Mouse (Mus musculus) kidney, adult 2 months (tissue): Measurements from ENCODE around the gene Hmgn1. TPM values are rescaled to one million over a fixed set of nuclear protein-coding genes. Genes with fewer than 3 reads are reported as not detected.

Experiments
- DNase-seq: peaks from one replicate; pipeline ENCODE4 v3.0.0; 2021
- H3K27ac ChIP-seq: fragments of 200-500 bp; 2 replicates; pipeline ENCODE4 v1.5.1; 2012; ENCODE audit warnings: low read depth, low read length, control low read depth, inconsistent platforms; ENCODE audit not compliant: insufficient read depth
- H3K27me3 ChIP-seq: fragments of 200-500 bp; replicated peaks from 2 replicates; pipeline ENCODE4 v1.6.1; 2012; ENCODE audit warnings: mild to moderate bottlenecking, moderate library complexity, low read length, inconsistent platforms; ENCODE audit not compliant: control insufficient read depth, insufficient read depth
- H3K36me3 ChIP-seq: fragments of 200-500 bp; 2 replicates; pipeline ENCODE4 v1.6.1; 2012; ENCODE audit warnings: mild to moderate bottlenecking, moderate library complexity, low read length, inconsistent platforms; ENCODE audit not compliant: control insufficient read depth, insufficient read depth
- H3K4me1 ChIP-seq: fragments of 200-500 bp; 2 replicates; pipeline ENCODE4 v1.6.1; 2011; ENCODE audit warnings: low read length; ENCODE audit not compliant: control insufficient read depth, insufficient read depth
- H3K4me3 ChIP-seq: fragments of 200-500 bp; 2 replicates; pipeline ENCODE4 v1.5.1; 2011; ENCODE audit warnings: mild to moderate bottlenecking, low read depth, low read length, control low read depth; ENCODE audit not compliant: insufficient read depth
- CTCF ChIP-seq: fragments of 200-500 bp; conservative IDR thresholded peaks from 2 replicates; pipeline ENCODE4 v1.5.1; 2011; ENCODE audit warnings: low read depth, mild to moderate bottlenecking, control low read depth, low read length, moderate library complexity, mixed read lengths; ENCODE audit not compliant: insufficient read depth, insufficient read length
- POLR2A ChIP-seq: fragments of 200-500 bp; IDR thresholded peaks from one replicate; pipeline ENCODE4 v1.6.1; 2011; ENCODE audit warnings: low read depth, low read length, control low read depth
- WGBS: fragments of 180-500 bp; shearing (Covaris S2); methylation state at CpG from one replicate; pipeline ENCODE4 v1.1.7; 2018; 5-methylcytosine and 5-hydroxymethylcytosine counted together
- polyA plus RNA-seq: library from polyadenylated mRNA; depleted of rRNA; stranded (reverse); fragments of >200 nt; gene quantifications from 2 replicates; pipeline ENCODE4 v1.2.3, GENCODE M21; 2012

Gene Hmgn1
- polyA plus RNA-seq, 1 experiment: 36.4 TPM

- no peak for DNase-seq
- 84% methylated on average over 20 of the region's 20 CpGs for WGBS
- H3K27ac ChIP-seq: no peak overlapping the region
- no peaks in the 10 kb centered on the region for H3K36me3 ChIP-seq
- H3K27me3 ChIP-seq: no peaks in the 10 kb centered on the region
- no peaks in the 10 kb centered on the region for H3K4me1 ChIP-seq
- no peak for TF ChIP-seq POLR2A
- no peak for TF ChIP-seq CTCF
- H3K4me3 ChIP-seq: peak overlapping the region; percentile 63; the same call in 1 of the 2 replicates
Observed at GRCm38 (mm10) chr16:96159794-96160346, 32.3 kb upstream of the Hmgn1 start.

- H3K4me1 ChIP-seq: no peaks in the 10 kb centered on the region
- H3K4me3 ChIP-seq: peak overlapping the region; percentile 63
- no peak for TF ChIP-seq POLR2A
- no peak; the same call in 1 of the 2 replicates for TF ChIP-seq CTCF
- DNase-seq: peak; percentile 49
- no peak overlapping the region for H3K27ac ChIP-seq
- WGBS: 3% methylated on average over 67 of the region's 67 CpGs
- no peaks in the 10 kb centered on the region for H3K36me3 ChIP-seq
- no peaks in the 10 kb centered on the region for H3K27me3 ChIP-seq
Observed at GRCm38 (mm10) chr16:96159091-96159731, 31.7 kb upstream of the Hmgn1 start.

GRCm38 (mm10) chr16:96158511-96159080 lies 31.1 kb upstream of the Hmgn1 start:
- DNase-seq: no peak
- Histone ChIP-seq H3K4me3 (peak overlapping the region; percentile 63), H3K27me3 (no peaks in the 10 kb centered on the region), H3K4me1 (no peaks in the 10 kb centered on the region), H3K36me3 (no peaks in the 10 kb centered on the region), H3K27ac (no peak overlapping the region)
- 66% methylated on average over 12 of the region's 12 CpGs for WGBS
- TF ChIP-seq POLR2A: no peak
- no peak for TF ChIP-seq CTCF

DNA sequence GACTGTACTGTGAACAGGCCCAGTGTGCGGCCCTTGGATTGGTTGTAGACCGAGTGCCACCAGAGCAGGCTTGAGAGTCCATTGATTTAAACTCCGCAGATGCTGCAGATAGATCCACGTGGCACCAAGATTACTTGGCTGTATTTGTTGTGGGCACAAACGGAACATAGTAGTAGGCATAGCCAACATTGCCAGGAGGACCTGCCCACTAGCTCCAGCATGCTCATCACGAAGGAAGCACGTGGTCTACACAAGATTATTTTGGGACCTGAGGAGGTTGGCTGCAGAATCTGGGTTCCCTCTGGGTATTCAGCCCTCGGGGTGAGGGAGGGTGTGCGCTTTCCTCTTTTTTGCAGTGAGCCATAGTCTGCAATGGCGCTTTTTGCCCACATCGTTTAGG lies 29.6 kb upstream of the Hmgn1 start:
- DNase-seq: no peak
- H3K4me3 ChIP-seq: no peak overlapping the region
- no peaks in the 10 kb centered on the region for H3K4me1 ChIP-seq
- no peaks in the 10 kb centered on the region for H3K27me3 ChIP-seq
- H3K36me3 ChIP-seq: no peaks in the 10 kb centered on the region
- TF ChIP-seq POLR2A: no peak
- TF ChIP-seq CTCF: no peak
- 94% methylated on average over 11 of the region's 11 CpGs for WGBS
- no peak overlapping the region for H3K27ac ChIP-seq

DNA sequence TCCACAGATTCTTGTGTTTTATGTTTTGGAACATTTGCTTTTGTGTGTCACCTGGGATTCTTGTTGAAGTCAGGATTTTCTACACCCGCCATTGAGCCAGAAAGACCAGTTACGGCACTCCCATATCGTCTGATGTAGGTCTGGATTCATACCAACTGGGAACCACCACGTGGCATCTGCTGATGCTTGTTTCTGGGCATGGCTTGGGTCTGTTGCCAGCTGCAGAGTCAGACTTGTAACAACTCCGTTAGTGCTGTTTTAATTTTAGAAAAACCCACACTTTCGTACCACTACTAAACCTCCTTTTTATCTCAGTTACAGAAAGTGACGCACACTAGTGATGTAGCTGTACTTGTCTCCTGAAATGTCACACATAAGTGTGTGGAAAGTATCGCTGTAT lies 28.5 kb upstream of the Hmgn1 start:
- 86% methylated on average over 8 of the region's 8 CpGs for WGBS
- no peak for DNase-seq
- Histone ChIP-seq H3K27ac (no peak overlapping the region), H3K36me3 (no peaks in the 10 kb centered on the region), H3K4me1 (no peaks in the 10 kb centered on the region), H3K4me3 (no peak overlapping the region), H3K27me3 (no peaks in the 10 kb centered on the region)
- TF ChIP-seq POLR2A: no peak
- TF ChIP-seq CTCF: no peak

DNA sequence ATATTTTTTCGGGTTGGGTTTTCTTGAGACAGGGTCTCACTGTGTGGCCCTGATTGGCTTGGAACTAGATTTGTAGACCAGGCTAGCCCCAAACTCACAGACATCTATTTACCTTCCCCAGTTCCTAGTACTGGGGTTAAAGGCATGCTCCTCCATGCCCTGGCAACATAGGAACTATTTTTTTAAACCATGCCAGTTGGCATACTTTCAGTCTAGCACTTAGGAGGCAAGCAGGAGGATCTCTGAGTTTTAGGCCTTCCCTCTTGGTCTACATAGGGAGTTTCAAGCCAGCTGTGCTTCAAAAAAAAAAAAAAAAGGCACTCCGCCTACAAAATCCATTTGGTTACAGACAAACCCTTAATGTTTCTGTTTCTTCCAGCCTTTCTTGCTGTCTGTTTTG lies 26.9 kb upstream of the Hmgn1 start:
- TF ChIP-seq CTCF: no peak
- no peak for TF ChIP-seq POLR2A
- H3K36me3 ChIP-seq: no peaks in the 10 kb centered on the region
- no peaks in the 10 kb centered on the region for H3K4me1 ChIP-seq
- 87% methylated on average over 2 of the region's 2 CpGs for WGBS
- DNase-seq: no peak
- H3K27ac ChIP-seq: no peak overlapping the region
- H3K27me3 ChIP-seq: no peaks in the 10 kb centered on the region
- H3K4me3 ChIP-seq: no peak overlapping the region

GRCm38 (mm10) chr16:96151551-96151950 lies 24.0 kb upstream of the Hmgn1 start:
- TF ChIP-seq POLR2A (no peak), CTCF (peak; percentile 82)
- Histone ChIP-seq H3K4me3 (no peak overlapping the region), H3K4me1 (no peaks in the 10 kb centered on the region), H3K27me3 (no peaks in the 10 kb centered on the region), H3K36me3 (no peaks in the 10 kb centered on the region), H3K27ac (no peak overlapping the region)
- peak; percentile 70 for DNase-seq
- 12% methylated on average over 9 of the region's 9 CpGs for WGBS
